Comparison of ENCODE assay signal across 21 mouse cellular contexts in genomic region chr6:85823382-85824090, GRCm38 (mm10). TPM values are rescaled to one million over a fixed set of nuclear protein-coding genes. Genes with fewer than 3 reads are reported as not detected.
"Had no signal": no experiment of that assay in that cellular context is flagged by ENCODE, and none has a peak within 500 bp of the region (broad histone marks: within the 10 kb centered on the region; RNA-seq: fewer than 3 reads in every experiment).

No protein-coding gene starts in this region.

- H3K4me1 ChIP-seq: intestine, embryonic 15.5 days; liver, embryonic 15.5 days; lung, embryonic 15.5 days; stomach, embryonic 15.5 days had no signal

- H3K4me3 ChIP-seq: intestine, embryonic 15.5 days; left cerebral cortex, adult 2 months; liver, embryonic 15.5 days; lung, embryonic 15.5 days; stomach, embryonic 15.5 days had no signal

- H3K27ac ChIP-seq: intestine, embryonic 15.5 days; left cerebral cortex, adult 2 months; liver, embryonic 15.5 days; lung, embryonic 15.5 days; stomach, embryonic 15.5 days had no signal

- DNase-seq: kidney, adult 18-20 months; layer of hippocampus, postnatal 36 days; lung, adult 18-20 months; lung, postnatal 10 days; lung, postnatal 36 days; midbrain, embryonic 14.5 days; spleen, adult 18-20 months; thymus, postnatal 25 days had no signal

- H3K9me3 ChIP-seq: intestine, embryonic 15.5 days; liver, embryonic 15.5 days; lung, embryonic 15.5 days; stomach, embryonic 15.5 days had no signal

- H3K36me3 ChIP-seq: intestine, embryonic 15.5 days; liver, embryonic 15.5 days; lung, embryonic 15.5 days; stomach, embryonic 15.5 days had no signal

- H3K27me3 ChIP-seq: intestine, embryonic 15.5 days; liver, embryonic 15.5 days; lung, embryonic 15.5 days; stomach, embryonic 15.5 days had no signal

RNA-seq across cellular contexts. Expression of gene Nat8f5, which starts 2.8 kb away (rescaled TPM):
- polyA plus RNA-seq: limb, embryonic 11.5 days; limb, embryonic 14.5 days; liver, embryonic 11.5 days; liver, embryonic 15.5 days; lung, embryonic 15.5 days; midbrain, embryonic 11.5 days; midbrain, embryonic 14.5 days; neural tube, embryonic 11.5 days; neural tube, embryonic 14.5 days; stomach, embryonic 15.5 days; thymus, postnatal 0 days had no signal

RNA-seq across cellular contexts. Expression of gene Nat8f6, which starts 2.8 kb away (rescaled TPM):
- polyA plus RNA-seq: intestine, embryonic 15.5 days; limb, embryonic 11.5 days; liver, embryonic 11.5 days; liver, embryonic 15.5 days; lung, embryonic 15.5 days; midbrain, embryonic 11.5 days; midbrain, embryonic 14.5 days; midbrain, postnatal 0 days; neural tube, embryonic 11.5 days; neural tube, embryonic 14.5 days; stomach, embryonic 15.5 days; thymus, postnatal 0 days had no signal

RNA-seq across cellular contexts. Expression of gene Nat8, which starts 8.3 kb away (rescaled TPM):
- polyA plus RNA-seq: limb, embryonic 11.5 days; liver, embryonic 11.5 days; lung, embryonic 15.5 days; midbrain, embryonic 11.5 days; midbrain, embryonic 14.5 days; neural tube, embryonic 11.5 days; neural tube, embryonic 14.5 days; thymus, postnatal 0 days had no signal

RNA-seq across cellular contexts. Expression of gene Nat8f2, which starts 45.4 kb away (rescaled TPM):
- polyA plus RNA-seq: limb, embryonic 11.5 days; limb, embryonic 14.5 days; liver, embryonic 11.5 days; liver, embryonic 15.5 days; midbrain, embryonic 11.5 days; midbrain, embryonic 14.5 days; neural tube, embryonic 11.5 days; neural tube, embryonic 14.5 days had no signal

RNA-seq across cellular contexts. Expression of gene Nat8f3, which starts 58.0 kb away (rescaled TPM):
- polyA plus RNA-seq: intestine, embryonic 15.5 days; liver, embryonic 15.5 days; lung, embryonic 15.5 days; midbrain, embryonic 11.5 days; neural tube, embryonic 11.5 days; thymus, postnatal 0 days had no signal
